Mouse (Mus musculus) layer of hippocampus, adult 9-10 months (tissue): ENCODE measurements around the gene Gm9999.
A peak's percentile ranks its signal among the peaks of the same experiment; 100 is the strongest.
"Not testable (repeated sequence)": the region's sequence is repeated elsewhere in the genome, so short reads cannot be mapped to it uniquely, and the experiment has no call there.

ENCODE experiments used
- DNase-seq: peaks from one replicate; pipeline ENCODE4 v3.0.0; 2022; ENCODE audit warnings: low spot score

Gm9999 gene

DNA sequence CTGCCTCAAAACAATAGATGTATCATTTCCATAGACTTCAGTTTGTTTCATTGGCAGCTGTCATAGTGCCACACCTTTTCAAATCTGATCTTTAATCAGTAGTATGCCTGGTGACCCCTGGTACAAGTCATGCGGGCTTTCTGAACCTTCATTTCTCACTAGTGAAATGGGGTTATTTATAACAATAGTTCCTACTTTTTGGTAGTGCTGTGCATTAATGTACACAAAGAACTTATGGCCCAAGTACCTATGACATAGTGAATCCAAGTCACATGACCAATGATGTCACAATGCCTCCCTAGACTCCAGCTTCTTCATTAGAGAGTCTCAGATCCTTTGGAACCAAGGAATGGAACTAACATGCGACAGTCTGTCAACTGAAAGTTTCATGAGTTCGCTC is at the start of gene Gm9999:
TSS of gene Gm9999 (plus strand) at position 301 of the 400 bp plus-strand sequence.
- DNase-seq: no peak

DNA sequence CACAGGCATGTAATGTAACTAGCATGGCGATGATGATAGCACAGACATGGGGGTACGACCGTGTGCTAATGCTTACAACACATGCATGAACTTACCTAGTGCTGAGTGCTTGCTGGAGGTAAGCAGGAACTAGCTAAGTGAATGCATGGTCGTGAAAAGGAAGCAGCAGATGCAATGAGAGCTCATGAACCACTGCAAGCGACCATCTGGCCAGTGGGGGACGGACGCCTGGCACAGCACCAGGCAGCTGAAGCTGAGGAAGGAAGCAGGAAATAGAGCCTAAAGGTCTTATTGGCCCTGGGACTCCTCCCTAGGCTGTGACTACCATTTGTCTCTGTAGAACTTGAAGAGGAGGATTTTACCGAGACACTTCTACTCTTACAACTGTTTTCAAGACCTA is 48.6 kb upstream of the Gm9999 start:
- no peak for DNase-seq

DNA sequence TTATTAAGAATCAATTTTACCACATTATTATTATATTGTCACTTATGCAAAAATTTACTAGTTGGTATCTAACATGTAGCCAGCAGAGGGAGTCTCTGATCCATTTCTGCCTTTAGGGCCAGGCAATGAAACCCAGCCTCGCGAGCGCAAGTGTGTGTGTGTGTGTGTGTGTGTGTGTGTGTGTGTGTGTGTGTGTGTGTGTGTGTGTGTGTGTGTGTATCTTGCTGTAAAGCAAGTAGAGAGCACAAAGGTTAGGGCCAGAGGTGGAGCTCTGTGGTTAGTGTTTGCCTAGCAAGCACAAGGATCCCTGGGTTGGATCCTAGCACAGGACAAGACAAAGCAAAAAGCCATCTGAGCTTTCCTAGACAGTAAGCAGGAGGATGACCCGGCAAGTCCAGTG is 47.5 kb upstream of the Gm9999 start:
- no peak for DNase-seq

DNA sequence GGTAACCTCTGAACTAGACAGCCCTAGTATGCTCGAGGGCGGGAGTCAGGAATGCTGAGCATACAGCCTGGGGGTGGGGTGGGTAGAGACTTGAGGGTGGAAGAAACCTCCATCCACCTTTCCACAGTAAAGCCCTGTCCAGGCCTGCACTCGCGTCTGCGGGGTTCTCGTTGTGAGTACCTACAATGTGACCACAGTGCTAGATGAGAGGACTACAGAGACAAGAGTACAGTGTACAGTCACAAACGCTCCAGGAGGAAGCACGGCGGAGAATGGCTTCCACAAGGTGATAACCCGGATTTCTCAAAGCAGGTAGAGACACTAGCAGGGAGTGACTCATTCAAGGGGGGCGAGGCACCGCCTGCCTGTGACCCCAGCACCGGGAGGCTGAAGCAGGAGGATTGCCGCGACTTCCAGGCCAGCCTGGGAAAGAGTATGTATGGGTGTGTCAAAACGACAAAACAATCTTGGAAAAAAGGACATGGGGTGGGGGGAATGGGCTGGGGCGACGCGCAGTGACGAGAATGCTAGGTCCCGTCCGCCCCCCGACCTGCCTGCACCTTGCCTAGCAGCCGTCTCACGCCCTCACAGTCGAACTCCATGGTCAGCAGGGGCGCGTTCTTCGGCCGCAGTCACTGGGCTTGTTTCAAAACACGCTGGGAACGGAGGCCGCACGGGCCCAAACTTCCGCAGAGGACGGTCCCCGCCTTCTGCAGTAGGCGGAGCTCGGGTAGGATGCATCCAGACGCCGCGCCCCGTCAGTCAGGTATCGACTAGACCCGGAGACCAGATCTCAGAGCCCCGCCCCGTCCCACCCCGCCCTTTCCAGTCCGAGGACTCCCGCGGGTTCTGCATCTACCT is 25.3 kb upstream of the Gm9999 start, which contains the start of gene Uevld:
TSS of gene Uevld (minus strand) at position 697 of the 861 bp plus-strand sequence.
- peak; percentile 66 for DNase-seq

DNA sequence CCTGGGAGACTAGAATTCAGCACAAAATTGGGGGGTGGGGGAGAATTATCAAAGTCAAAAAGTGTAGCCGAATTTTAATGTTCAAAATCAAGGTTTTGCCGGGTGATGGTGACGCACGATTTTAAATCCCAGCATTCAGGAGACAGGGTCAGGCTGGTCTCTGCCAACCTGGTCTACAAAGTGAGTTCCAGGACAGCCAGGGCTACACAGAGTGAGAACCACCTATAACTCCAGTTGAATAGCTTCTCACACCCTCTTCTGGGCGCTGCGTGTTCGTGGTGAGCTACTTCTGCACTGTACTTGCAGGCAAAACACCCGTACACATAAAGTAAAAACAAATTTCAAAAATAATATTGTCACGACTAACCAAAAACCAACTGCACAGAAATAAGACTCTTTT is 24.5 kb upstream of the Gm9999 start:
- DNase-seq: no peak

DNA sequence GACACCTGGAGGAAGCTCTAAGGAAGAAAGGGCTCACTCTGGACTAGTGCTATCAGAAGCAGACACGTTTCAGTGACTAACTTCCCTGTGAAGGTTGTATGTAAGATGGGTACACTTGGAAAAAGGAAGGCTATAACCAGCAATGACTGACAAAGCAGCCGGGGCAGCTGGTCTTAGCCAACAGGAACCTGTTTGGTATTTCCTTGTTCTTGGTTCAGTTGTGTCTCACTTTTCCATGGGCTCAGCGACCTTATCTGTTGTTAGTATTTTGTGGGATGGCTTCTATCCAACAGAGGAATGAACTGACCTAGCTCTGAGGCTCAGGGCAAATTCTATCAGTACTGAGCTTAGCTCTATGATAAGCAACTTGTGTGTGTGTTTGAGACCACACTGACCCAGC is 22.4 kb upstream of the Gm9999 start:
- DNase-seq: no peak

DNA sequence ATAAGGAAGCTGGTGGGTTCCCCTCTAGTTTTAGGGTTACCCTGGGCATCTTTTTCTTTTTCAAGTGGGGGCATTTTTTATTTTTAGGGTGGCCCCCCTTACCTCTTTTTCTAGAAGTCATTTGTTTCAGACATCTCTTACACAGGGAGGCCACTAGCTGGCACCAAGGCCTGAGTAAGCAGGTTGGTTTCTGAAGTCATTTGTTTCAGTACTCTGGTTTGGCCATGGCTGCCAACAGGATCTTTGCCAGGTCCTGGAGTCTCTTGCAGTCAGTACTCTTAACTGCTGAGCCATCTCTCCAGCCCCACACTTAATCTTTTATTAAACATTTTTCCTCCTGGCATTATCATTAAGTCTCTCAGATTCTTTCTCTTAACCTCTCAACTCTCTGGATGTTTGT is 21.2 kb upstream of the Gm9999 start:
- no peak for DNase-seq

DNA sequence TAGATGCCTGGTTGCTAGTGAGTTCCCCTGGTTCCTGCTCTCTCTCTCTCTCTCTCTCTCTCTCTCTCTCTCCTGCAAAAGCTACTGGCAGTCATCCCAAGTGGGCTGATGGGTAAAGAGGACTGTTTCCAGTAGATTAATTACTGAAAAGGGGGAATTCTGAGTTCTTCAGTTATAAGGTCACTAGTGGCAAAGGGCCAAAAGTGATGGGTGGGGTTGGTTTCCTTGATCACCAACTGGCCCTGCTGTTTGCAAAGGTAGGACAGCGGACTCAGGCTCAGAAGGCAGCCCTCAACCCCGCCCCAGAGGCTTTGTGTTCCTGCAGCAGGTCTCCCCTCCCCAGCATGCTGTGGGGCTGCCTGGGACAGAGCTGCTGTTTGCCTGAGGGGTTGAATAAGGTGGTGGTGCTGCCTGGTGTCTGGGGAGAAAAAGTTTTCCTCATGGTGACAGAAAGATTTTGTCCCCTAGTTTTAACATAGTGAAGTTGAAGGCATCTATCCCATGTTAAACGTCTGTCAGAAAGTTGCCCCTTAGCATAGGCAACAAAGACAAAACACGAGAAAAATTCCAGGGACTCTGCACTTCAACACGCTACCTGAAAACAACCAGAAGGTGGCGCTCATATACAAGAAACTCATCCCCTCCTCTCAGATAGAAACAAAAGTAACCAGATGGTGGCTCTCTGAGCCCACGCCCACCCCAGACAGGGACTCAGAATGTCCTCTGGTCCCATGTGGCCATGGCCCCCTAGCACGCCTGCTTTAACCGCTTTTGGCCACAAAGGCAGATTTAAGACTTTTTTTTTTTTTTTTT is 20.4 kb upstream of the Gm9999 start:
- peak; percentile 73 for DNase-seq

DNA sequence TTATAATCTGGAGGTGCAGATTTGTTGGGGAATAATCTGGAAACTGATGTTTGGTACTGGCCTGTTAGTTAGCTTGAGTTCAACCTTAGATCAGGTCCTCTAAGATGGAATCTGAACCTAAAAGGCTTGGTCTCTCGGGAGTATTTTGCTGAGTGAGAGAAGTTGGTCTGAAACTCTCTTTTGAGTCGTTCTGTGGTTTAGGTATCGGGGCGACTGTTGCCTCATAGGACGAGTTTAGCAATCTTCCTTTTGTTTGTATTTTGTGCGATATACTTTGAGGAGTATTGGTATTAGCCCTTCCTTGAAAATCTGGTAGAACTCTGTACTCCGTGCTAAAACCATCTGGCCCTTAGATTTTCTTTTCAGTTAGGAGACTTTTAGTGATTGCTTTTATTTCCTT is 19.3 kb upstream of the Gm9999 start:
- DNase-seq: no peak

DNA sequence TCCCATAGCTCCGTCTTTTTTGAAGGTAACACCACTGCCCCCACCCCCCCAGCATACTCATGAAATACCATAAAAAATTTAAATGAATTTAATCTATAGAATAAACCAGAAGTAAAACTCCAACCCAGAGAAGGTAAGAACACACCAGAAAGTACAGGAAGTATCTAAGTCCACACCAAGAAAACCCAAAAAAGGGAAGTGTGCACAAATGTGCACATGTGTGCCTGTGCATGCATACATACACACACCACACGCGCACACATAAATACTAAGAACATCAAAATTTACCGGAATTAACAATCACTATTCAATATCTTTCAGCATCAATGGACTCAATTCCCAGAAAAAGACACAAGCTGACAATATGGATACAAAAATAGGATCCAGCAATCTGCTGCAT is 13.5 kb upstream of the Gm9999 start:
- DNase-seq: no peak

DNA sequence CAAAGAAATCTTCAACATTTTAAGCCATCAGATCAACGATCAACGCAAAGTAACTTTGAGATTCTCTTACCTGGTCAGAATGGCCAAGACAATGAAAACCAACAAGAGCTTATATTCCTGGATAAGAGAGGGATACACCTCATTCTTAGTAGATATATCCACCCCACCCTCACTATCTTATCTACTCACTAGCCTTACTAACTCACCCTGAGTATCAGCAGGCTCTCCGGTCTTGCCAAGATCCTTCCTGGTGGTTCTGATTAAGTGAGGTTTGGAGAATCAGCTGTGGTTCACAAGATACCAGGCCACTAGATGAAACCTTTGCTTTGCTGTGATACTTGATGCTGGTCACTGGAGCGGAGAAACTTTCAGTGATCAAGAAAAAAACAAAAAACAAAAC is 8.7 kb upstream of the Gm9999 start:
- no peak for DNase-seq

DNA sequence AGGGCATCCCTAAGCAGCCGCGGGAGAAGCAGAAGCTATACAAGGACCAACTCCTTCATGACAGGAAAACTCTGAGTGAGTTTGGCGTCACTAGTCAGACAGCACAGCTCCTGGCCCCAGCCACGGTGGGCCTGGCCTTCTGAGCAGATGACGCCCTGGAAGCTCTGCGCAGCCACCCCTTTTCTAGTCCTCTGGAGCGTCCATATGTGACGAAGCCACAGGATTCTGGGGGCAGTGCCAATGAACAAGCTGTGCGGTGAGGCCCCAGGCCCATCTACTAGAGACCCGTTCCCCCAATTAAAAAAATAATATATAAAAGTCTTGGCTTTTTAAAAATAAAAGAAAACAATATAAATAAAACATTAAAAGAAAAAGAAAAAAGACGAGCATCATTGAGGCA is 7.9 kb upstream of the Gm9999 start:
- no peak for DNase-seq

DNA sequence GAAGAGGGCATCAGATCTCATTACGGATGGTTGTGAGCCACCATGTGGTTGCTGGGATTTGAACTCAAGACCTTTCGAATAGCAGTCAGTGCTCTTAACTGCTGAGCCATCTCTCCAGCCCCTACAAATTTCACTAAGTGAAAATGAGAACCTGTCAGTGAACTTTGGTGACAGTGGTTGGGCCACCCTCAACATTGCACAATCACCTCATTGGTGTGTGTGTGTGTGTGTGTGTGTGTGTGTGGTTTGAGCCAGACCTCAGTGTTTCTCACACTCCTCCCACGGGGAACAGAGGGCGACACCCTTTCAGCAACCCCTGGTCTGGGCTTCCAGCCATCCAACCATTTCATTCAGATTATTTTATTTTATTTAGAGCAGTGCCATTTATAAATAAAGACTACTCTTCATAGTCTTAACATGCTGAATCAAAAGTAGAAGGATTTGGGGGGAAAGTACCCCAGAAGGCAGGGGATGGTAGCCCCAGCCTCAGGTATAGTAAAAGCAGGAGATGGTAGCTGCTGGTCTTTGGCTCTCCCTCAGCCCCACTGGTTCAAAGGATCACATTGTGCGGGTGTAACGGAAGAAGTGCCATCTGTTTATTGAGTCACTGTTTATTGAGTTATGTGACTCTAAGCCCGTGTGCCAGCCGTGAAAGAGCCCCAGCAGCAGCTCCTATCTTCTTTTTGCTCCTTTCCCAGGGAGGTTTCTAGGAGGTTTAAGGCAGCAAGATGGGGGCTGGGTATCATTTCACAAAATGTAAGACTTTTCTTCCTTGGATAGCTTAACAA is 2.5 kb downstream of the Gm9999 start:
- DNase-seq: no peak

DNA sequence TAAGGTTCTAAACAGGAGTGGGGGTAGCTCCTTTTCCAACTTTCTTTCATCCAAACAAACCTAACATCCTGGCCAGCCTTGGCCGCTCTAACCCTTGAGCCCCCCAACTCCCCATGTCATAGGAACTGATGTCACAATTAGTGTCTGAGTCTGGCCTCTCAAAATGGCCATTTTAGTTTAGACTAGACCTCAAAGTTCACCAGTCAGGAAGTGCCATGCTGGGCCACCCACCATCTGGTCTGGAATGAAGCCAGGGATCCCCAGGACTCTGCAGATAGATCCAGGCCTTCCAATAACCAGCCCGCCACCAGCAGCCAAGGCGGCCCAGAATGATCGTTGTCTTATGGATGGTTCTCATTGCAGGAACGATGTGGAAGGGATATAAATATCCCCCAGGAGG is 3.3 kb downstream of the Gm9999 start:
- DNase-seq: no peak

DNA sequence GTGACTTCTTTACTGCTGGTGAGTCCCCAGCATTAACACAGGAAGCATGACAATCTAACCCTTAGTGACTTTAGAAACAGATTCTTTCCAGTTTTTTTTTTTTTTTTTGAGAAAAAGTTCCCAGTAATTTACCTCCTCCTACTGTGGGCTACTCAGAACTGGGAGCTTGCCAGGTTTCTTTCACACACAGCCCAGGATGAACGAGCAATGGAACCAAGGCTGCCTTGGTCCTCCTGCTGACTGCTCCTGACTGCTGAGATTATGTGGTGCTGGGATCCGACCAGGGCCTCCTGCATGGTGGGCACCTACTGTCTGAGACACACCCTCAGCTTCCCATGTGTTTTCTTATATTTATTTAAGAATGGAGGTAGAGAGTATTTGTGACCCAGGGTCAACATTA is 3.7 kb downstream of the Gm9999 start:
- DNase-seq: no peak

DNA sequence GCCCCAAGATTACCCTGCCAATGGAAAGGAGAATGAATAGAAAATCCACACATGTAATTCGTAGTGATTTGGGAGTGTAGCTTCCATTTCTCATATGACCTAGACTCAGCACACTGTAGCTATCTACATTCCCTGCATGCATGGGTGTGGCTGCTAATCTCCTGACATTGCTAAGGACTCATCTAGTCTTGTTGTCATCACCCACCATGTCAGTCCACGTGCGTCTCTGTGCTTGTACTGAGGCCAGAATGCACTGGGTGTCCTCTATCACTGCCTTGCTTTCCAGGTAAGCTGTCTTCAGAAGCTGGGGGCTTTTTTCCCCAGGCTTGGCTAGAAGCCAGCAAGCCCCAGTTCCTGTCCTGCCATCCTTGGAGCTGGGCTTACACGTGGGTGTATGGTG is 6.0 kb downstream of the Gm9999 start:
- not testable (repeated sequence) for DNase-seq

DNA sequence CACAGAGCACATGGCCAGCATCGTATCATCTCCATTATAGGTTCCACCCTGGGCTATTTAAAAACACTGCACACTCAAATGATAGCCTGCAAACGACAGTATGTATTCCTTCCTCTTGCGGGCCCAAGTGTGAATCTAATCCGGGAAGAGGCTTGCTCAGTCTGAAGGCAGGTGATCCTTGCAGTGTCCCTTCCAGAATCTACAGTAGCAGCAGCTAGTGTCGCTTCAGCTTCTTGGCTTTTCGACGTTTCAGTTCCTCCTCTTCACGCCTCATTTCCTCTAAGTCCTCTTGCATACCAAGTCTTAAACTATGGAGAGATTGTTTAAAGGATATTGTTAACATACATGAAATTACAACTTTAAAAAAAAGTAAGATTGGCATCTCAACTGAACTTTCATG is 9.7 kb downstream of the Gm9999 start:
- DNase-seq: no peak

DNA sequence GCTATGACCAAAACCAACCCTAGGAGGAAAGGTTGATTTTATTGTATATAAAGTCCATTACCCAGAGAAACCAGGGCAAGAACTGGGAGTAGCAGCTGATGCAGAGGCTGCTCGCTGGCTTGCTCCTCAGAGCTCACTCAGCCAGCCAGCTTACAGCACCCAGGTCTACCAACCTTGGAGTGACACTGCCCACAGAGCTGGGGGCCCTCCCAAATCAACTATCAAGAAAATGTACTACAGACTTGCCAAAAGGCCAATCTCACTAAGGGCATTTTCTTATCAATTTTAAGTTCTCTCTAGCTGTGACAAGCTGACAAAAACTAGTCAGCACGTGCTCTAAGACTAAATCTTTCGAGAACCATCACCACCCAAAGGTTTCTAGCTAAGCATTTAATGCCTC is 12.2 kb downstream of the Gm9999 start:
- DNase-seq: no peak

DNA sequence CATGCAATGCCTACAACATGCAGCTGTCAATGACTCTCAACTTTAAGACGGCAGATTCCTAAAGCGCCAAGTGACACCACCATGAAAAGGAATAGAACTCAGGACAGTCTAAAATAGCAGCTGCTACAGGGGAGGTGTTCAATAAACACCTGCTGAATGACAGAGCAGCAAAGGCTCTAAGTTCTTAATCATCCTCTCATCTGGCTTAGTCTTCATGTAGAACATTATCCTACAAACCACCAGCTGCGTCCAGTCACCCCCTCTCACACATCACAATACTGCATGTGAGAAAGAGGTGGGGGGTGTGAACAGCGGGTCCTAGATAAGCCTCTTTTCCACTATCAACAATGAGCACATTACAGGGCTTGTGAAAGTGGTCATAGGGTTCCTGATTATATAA is 13.6 kb downstream of the Gm9999 start:
- no peak for DNase-seq

DNA sequence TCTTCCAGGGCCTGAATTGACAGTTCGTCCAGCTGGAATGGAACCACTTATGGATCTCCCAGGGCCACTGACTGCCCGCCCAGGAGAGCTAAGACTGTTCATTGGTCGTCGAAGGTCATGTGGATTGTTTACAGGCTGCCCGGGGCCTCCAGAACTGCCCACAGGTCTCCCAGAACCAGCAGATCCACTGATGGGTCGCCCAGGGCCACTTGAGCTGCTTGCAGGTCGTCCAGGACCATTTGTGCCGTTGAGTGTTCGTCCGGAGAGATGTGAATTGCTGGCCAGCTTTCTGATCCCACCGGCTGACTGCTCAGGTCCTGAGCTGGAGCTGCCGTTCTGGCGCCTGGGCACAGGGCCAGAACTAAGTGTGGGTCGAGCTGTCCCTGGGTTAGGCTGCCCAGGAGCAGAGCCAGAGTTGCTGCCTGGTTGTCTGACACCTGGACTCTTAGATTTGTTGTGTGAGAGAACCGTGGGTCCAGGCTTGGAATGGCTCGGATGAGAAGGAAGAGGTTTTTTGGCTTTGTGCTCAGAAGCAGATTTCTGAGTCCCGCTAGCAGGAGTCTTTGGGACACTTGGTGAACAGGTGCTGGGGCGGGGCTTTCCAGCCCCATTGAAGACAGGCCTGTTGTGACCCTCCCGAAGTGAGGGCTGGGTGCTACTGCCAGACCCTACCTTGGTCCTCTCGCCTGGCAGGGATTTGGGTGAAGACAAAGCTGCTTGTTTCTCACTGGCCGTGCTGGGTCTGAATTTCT is 14.4 kb downstream of the Gm9999 start:
- DNase-seq: no peak

DNA sequence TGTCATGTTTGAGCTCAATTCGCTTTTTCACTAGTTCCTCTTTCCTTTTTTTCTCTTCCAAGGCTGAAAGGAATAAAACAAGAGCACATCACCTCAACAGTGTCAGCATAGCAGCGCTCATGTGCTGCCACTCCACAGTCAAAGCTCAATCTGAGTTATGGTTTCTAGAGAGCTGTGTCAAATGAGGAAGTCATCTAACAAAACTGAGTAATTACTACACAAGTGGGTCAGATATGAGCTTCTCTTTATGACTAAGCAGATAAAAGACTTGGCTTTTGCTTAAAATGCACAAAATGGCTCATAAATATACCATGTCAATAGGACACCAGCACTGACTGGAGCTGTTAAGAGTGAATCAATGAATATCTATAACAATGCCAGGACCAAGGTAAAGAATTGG is 15.6 kb downstream of the Gm9999 start:
- no peak for DNase-seq
